Mouse (Mus musculus) lung, postnatal 10 days (tissue): ENCODE data around the gene Pard3b.

Source experiments
- DNase-seq: peaks from one replicate; pipeline ENCODE4 v3.0.0; 2021

Pard3b gene

DNA sequence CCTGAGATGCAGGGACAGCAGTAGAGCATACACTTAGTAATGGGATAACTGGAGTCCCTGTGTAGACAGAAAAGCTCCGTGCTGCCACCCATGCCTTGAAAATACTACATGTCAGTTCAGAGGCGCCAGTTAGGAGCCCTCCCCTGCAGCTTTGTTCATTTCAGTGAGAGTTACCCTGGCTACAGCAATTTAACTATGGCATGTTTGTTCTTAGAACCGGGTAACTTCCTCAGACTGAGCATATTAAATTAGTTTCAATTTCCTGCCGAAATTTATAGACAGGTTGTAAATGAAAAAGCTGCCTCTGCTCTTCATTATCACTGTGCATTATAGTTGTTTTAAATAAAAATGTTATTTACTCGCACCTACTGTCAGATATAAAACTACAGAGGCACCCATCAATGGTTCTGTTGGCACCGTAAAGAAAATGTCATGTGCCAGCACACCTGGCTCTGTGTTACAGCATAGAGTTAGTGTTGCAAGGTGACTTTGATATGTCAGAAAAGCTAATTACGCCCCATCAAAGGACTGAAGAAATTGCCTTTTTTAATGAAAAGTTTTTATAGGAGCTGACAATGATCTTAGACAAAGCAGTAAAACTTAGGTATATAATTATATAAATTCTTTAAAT is 289.6 kb downstream of the Pard3b start:
- no peak for DNase-seq

DNA sequence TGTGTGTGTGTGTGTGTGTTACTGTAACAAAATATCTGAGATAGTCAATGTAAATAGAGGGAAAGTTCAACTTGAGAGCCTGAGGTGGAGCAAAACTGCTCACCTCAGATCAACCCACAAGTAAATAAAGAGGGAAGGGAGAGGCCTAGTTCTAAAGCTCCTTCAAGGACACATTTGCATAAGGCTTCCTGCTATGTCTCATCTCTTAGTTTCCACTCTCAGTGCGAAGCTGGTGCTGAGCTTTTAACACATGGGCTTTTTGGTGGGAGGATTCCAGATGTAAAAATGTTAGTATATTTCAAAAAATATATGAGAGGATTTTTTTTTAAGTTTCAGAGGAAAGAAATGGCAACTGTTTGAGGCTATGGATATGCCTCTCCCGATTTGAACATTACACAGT is 294.9 kb downstream of the Pard3b start:
- no peak for DNase-seq

GRCm38 (mm10) chr1:61934760-61935159 is 296.1 kb downstream of the Pard3b start:
- DNase-seq: no peak

DNA sequence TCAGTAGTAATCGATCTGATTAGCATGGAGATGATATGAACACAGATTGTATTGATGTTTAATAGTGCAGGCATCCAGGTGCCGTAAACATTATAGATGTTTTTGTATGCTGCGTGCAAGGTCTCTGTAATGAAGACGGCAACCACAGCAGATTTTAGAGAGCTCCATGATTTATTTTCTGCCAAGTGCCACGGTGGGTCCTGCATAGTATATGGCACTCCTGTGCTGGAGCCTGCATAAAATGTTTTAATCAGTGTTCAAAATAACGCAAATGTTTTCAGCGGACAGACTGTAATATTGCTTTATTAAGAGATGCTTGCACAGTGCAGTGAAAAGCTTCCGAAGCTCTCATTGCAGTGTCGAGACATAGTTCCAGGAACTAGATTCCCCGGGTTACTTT is 301.3 kb downstream of the Pard3b start:
- DNase-seq: no peak

- no peak for DNase-seq
Observed at GRCm38 (mm10) chr1:61961533-61961932, 322.9 kb downstream of the Pard3b start.

GRCm38 (mm10) chr1:61962571-61962970 is 323.9 kb downstream of the Pard3b start:
- no peak for DNase-seq

GRCm38 (mm10) chr1:61967124-61967523 is 328.5 kb downstream of the Pard3b start:
- DNase-seq: peak; percentile 9

GRCm38 (mm10) chr1:61967807-61968206 is 329.2 kb downstream of the Pard3b start:
- no peak for DNase-seq

DNA sequence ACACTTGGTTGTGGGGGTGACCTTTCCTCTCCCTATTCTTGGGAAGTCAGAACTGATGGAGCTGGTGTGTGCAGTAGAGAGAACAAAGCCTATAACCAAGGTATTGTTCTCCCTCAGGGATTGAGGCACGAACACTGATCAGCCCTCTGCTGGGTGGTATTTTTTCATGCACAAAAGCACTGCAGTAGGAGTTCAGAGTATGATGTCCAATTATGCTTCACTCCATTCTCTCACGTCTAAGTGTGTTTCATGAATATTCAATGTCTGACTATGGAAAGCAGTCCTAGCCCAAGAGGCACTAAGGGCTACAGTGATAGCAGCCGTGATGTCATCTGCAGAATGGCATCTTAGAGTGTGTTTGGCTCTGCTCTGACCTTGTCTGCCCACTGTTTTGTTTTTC is 359.1 kb downstream of the Pard3b start:
- no peak for DNase-seq

DNA sequence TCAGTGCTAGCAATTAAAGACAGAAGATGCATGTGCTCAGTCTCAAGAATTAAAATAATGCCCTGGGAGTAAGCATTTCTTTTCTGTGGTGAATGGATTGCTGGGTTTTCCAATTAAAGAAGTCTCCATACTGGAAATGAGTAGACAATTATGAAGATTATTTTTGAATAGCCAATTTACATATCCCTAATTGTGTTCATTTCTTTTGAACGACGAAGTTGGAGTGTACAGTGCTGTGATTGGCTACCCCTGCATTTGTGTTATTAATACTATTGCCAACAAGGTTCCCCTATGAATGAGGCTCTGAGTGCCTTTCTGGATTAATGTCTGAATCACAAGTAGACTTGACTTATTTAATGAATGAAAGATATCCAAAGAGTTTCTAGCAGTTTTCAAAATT is 370.2 kb downstream of the Pard3b start:
- no peak for DNase-seq

GRCm38 (mm10) chr1:62011712-62012111 is 373.1 kb downstream of the Pard3b start:
- no peak for DNase-seq

DNA sequence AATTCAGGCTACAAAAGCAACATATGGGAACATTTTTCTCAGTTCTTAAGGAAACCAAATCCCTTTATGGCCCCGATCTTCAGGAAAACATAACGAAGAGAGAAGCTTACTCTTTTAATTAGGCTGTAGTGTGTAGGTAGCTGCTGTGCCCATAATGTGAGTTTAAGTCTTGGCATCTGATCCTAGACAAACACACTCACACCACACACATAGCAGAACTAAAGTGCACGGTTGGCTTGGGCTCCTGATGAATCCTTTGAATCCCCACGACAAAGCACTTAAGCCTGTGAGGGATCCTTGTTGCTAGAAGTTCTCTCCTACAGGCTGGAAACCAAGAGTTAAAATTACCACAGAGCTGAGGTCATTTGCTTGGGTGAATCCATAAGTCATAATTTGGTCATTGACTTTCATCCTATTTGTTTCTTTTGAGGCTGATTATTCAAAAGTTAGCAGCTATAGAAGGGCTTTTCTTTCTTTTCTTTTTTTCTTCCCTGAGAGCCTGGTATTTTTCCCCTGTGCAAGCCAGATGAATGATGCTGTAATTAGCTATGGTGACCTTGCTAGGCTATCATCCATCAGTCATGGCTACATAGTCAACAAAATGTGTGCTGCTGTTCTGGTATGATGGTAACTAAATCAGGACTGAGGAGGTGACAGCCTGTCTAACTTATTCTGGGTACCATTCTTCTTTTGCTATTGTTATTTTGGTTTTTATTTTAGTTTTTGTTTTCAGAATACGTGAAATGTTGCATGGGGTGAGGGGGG is 378.1 kb downstream of the Pard3b start:
- no peak for DNase-seq

DNA sequence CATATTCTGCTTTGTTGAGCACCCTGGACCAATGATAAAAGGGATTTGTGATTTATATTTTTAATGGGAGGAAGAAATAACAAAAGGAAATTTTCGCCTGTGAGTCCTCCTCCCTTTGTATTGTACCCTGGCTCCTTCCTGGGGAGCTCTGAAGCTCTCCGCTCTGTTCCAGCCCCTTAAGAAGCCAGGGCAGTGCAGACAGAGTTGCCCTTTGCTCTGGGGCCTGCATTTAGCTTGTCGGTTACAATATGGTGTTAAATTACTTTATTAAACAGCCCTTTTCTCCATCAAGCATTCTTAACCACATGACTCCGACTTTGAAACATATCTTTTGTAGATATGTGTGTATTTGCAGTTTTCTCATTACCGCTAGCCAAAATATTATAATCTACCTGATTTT is 379.7 kb downstream of the Pard3b start:
- no peak for DNase-seq

GRCm38 (mm10) chr1:62019743-62020142 is 381.1 kb downstream of the Pard3b start:
- DNase-seq: no peak

DNA sequence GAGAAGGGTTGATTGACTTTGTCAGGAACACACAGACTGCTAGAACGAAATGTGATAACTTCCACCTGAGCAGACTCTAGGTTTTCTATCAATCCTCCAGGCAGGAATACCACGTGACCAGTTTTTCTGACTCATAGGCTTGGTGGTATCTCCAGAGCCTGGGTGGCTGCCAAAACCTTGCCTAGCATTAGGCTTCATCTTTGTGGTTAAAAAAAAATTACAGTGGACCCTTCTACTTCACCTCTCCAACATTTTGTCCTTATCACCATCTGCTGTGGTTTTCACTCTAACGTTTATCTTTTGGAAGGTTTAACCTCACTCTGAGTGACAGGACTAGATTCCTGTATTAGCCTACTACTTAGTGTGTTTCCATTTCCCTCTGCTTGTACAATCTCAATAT is 403.1 kb downstream of the Pard3b start:
- DNase-seq: no peak

DNA sequence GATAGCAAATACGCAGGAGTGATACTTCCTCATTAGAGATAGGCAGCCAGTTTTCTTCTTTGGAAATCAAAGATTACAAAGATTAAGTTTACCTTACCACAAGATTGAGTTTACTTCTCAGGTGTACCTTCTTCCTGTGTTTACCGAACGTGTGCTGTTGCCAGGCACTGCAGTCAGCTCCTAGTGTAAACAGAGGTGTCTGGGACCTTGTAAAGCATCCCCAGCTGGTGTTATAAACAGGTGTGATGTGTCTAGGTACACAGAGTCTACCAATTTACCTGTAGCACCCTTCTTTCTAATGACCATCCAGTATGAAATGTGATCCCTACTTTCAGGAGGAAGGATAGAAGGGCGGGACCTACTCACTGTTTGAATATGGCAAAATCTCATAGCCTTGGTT is 410.0 kb downstream of the Pard3b start:
- no peak for DNase-seq

DNA sequence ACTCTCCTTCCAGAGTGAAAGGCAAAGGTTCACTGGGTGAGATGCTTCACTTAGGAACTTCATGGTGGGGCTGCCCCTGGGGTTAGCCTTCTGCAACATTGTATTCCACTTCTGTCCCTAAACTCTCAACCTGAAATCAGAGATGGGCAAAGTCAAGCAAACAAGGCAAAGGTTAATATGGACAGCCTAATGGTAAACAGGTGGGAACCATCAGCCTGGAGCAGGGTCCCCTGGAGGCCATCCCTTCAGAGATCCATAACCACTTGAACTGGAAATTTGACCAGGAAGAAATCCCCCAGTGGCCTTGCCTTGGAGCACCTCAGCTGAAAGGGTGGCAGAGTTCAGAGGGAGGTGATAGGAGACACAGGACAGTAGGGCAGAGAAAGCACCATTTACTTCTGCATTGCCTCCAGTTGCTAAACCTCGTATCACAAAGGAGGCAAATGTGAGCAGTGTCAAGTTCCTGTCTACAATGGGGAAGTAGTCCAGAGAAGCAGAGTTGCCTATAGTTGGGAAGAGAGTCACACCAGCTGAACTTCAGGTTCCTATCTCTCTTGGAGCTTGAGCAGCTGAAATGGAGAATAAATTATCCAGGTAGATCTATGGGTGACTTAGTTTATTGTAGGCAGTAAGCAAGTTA is 412.7 kb downstream of the Pard3b start:
- DNase-seq: no peak

DNA sequence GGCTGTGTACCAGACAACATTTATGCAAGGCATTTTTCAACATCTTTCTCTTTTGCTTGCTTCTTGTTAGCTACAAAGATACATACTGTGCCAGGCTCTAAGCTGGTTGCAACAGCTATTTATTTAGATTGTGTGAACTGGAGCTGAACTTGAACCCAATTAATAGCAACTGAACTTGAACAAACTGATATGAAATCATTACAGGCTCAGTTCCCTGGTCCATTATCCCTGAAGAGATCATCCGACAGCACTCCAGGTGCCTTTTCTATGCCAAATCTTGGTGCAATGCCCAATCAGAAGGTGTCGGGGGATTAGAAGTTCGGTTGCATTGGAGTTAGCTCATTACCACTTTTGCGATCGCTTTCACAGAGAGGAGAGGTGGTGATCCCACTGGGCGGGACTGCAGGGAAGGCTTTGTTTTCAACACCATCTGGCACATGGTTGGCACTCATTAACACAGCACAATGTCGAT is 414.6 kb downstream of the Pard3b start:
- DNase-seq: no peak

DNA sequence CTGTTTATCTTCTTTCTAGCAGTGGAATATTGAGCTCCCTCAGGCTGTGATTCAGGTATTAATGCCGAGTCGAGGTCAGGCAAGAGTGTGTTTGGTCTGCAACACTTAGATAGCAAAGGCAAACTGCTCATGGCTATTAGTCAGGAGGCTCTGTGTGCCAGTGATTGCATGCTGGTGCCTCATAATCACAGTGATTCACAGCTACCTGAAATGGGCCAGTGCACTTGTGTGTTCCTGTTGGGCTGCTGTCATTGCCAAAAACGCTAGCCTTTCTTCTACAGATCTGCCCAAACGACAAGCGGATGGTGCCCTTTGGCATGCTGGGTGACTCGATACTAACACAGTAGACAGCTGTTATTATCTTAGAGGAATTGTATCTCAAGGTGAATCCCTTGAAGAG is 416.7 kb downstream of the Pard3b start:
- DNase-seq: no peak

GRCm38 (mm10) chr1:62070617-62071016 is 432.0 kb downstream of the Pard3b start:
- DNase-seq: no peak

DNA sequence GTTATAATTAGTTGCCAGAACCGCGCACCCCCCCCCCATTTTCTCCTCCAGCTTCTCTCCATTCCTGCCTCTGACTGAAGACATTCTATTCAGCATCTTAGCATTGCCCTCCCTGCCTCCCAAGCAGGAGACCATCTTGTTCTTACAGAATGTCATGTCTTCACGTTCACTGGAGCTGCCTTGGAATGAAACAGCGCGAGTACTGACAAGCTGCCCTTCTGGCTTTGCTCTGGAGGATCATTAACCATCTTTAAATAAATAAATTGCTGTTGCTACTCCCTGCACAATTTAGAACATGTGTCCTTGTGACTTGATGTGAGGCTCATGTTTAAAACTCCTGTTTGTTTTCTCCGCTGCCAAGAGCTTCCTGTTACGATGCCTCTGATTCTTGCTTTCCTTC is 432.5 kb downstream of the Pard3b start:
- no peak for DNase-seq

DNA sequence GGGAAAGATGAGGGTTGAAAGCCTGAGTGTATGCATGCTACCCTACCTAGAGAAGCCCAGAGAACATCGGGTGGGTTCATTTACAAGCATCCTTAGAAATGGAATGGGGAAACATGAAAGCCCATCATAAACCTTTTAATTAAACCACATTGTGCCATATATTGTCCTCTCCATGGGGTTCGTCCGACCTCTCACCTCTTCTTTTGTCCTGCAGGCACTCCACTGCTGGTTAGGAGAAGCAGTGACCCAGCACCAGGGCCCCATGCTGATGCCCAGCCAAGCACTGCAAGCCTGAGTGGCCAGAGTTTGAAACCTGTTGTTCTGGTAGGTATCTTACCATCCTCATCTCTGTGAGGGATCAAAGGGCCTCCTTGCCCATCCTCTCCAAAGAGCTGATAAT is 437.5 kb downstream of the Pard3b start:
- DNase-seq: no peak

- DNase-seq: no peak
Observed at GRCm38 (mm10) chr1:62081129-62081528, 442.5 kb downstream of the Pard3b start.

GRCm38 (mm10) chr1:62085995-62086394 is 447.4 kb downstream of the Pard3b start:
- DNase-seq: no peak
